Comparison of ENCODE assay signal across 8 mouse cellular contexts in genomic region chr8:70611849-70612248, GRCm38 (mm10). TPM values are rescaled to one million over a fixed set of nuclear protein-coding genes. Genes with fewer than 3 reads are reported as not detected.
DNase-seq lines count a peak whose midpoint lies in the region; ATAC-seq and TF ChIP-seq lines count a peak whose summit lies in the region.

No protein-coding gene starts in this region.

- no peaks in the 10 kb centered on the region for H3K9me3 ChIP-seq in hindbrain, postnatal 0 days (ENCODE audit: low read length)

- peak overlapping the region; percentile 63; the same call in 1 of the 2 replicates for H3K27ac ChIP-seq in cortical plate, adult 2 months (ENCODE audit: insufficient read depth, low read length)
- H3K27ac ChIP-seq in hindbrain, postnatal 0 days, result peak overlapping the region; percentile 66; the same call in 1 of the 2 replicates

- no peak for TF ChIP-seq POLR2A in cortical plate, adult 2 months (IDR thresholded peaks at IDR 0.05; ENCODE audit: extremely low read depth, insufficient read depth, low read length)

- peak; percentile 96 for TF ChIP-seq CTCF in cortical plate, adult 2 months (IDR thresholded peaks at IDR 0.05; ENCODE audit: extremely low read depth, insufficient read depth, low read length)
- peak; percentile 98 for TF ChIP-seq CTCF in hindbrain, postnatal 0 days (IDR thresholded peaks at IDR 0.05; ENCODE audit: low read depth)

- peak overlapping the region; percentile 5; the same call in 1 of the 2 replicates for H3K4me3 ChIP-seq in cortical plate, adult 2 months (ENCODE audit: insufficient read depth, low read length)
- peak overlapping the region; percentile 36 for H3K4me3 ChIP-seq in hindbrain, postnatal 0 days (ENCODE audit: low read length)

- no peaks in the 10 kb centered on the region for H3K36me3 ChIP-seq in hindbrain, postnatal 0 days (ENCODE audit: insufficient read depth, low read length)

- no peaks in the 10 kb centered on the region for H3K27me3 ChIP-seq in hindbrain, postnatal 0 days (ENCODE audit: insufficient read depth, low read length)

- peak overlapping the region; percentile 78 for H3K4me2 ChIP-seq in hindbrain, postnatal 0 days (ENCODE audit: low read depth, low read length)

- no peak for ATAC-seq in cerebellum, adult (ENCODE audit: insufficient number of reproducible peaks, low FRiP score, low TSS enrichment)
- ATAC-seq in hindbrain, postnatal 0 days, result no peak
- peak; percentile 43 for ATAC-seq in megakaryocyte progenitor cell, adult 5-6 weeks (replicated peaks; ENCODE audit: poor library complexity)

- H3K4me1 ChIP-seq in cortical plate, adult 2 months (ENCODE audit: control insufficient read depth, insufficient read depth, low read length), result peaks cover 6% of the 10 kb centered on the region
- H3K4me1 ChIP-seq in hindbrain, postnatal 0 days (ENCODE audit: insufficient read depth, low read length), result peaks cover 21% of the 10 kb centered on the region

- intact Hi-C loops in left cerebral cortex, postnatal 25 days (cut with DNase I), result loop anchor here (1.0 to 10.0 kb wide), 3 partner anchors 14 to 140 kb away; partner anchors contain the start of genes Pgpep1 and Rab3a

- H3K9ac ChIP-seq in hindbrain, postnatal 0 days (replicated peaks; ENCODE audit: low read length), result peak overlapping the region; percentile 40; the same call in 1 of the 2 replicates

- peak; percentile 78 for DNase-seq in cerebellum, adult 11 months
- peak; percentile 87 for DNase-seq in gastrocnemius, postnatal 10 days
- peak; percentile 88 for DNase-seq in hindbrain, postnatal 0 days (ENCODE audit: low spot score)
- peak; percentile 87 to 89 for DNase-seq in left cerebral cortex, postnatal 25 days (ENCODE audit: low spot score in 2 of 2)
- DNase-seq in right cerebral cortex, postnatal 25 days, result peak; percentile 80

- under 1% methylated on average over 6 of the region's 6 CpGs for WGBS in hindbrain, postnatal 0 days

RNA-seq across cellular contexts. Expression of gene Ssbp4, which starts 3.2 kb away (rescaled TPM):
- polyA plus RNA-seq in cortical plate, adult 2 months (2012; rRNA removed), result 241 and 249 TPM in 2 replicates
- 10 to 100 TPM; 31.1 to 40.1 TPM for total RNA-seq in gastrocnemius, postnatal 10 days (2021)
- total RNA-seq in hindbrain, postnatal 0 days (2014; rRNA removed), result 248 and 349 TPM in 2 replicates
- polyA plus RNA-seq in hindbrain, postnatal 0 days (2015; fragmentation: Nextera tagmentation; extraction: Ambion mirVana), result 188 and 189 TPM in 2 replicates
- 100 to 1,000 TPM; 242 to 257 TPM for total RNA-seq in left cerebral cortex, postnatal 25 days (2021)
- total RNA-seq in megakaryocyte progenitor cell, adult 5-6 weeks (2015), result 31.6 and 40.7 TPM in 2 replicates
- total RNA-seq in megakaryocyte progenitor cell, adult 5-6 weeks (2017), result 40.2 and 69.7 TPM in 2 replicates

RNA-seq across cellular contexts. Expression of gene Lrrc25, which starts 4.1 kb away (rescaled TPM):
- polyA plus RNA-seq in cortical plate, adult 2 months (2012; rRNA removed), result 1.0 and 1.4 TPM in 2 replicates
- total RNA-seq in gastrocnemius, postnatal 10 days (2021), result 1 to 10 TPM; 1.2 to 3.0 TPM
- 0.65 and 3.3 TPM in 2 replicates for total RNA-seq in hindbrain, postnatal 0 days (2014; rRNA removed)
- 1.3 and 1.5 TPM in 2 replicates for polyA plus RNA-seq in hindbrain, postnatal 0 days (2015; fragmentation: Nextera tagmentation; extraction: Ambion mirVana)
- total RNA-seq in left cerebral cortex, postnatal 25 days (2021), result 1 to 10 TPM in 1 of 2 experiments, under 1 TPM in 1; 0.37 to 1.2 TPM
- total RNA-seq in megakaryocyte progenitor cell, adult 5-6 weeks (2015), result 6.2 and 12.9 TPM in 2 replicates
- total RNA-seq in megakaryocyte progenitor cell, adult 5-6 weeks (2017), result 4.7 and 5.4 TPM in 2 replicates

RNA-seq across cellular contexts. Expression of gene Isyna1, which starts 17.7 kb away (rescaled TPM):
- polyA plus RNA-seq in cortical plate, adult 2 months (2012; rRNA removed), result 71.1 and 77.2 TPM in 2 replicates
- 10 to 100 TPM; 30.0 to 31.6 TPM for total RNA-seq in gastrocnemius, postnatal 10 days (2021)
- total RNA-seq in hindbrain, postnatal 0 days (2014; rRNA removed), result 152 and 207 TPM in 2 replicates
- polyA plus RNA-seq in hindbrain, postnatal 0 days (2015; fragmentation: Nextera tagmentation; extraction: Ambion mirVana), result 99.3 and 113 TPM in 2 replicates
- total RNA-seq in left cerebral cortex, postnatal 25 days (2021), result 10 to 100 TPM; 51.9 to 52.1 TPM
- 26.1 and 39.0 TPM in 2 replicates for total RNA-seq in megakaryocyte progenitor cell, adult 5-6 weeks (2015)
- 42.9 and 45.4 TPM in 2 replicates for total RNA-seq in megakaryocyte progenitor cell, adult 5-6 weeks (2017)

RNA-seq across cellular contexts. Expression of gene Gdf15, which starts 20.4 kb away (rescaled TPM):
- polyA plus RNA-seq in cortical plate, adult 2 months (2012; rRNA removed), result 0.09 and 0.19 TPM in 2 replicates
- total RNA-seq in gastrocnemius, postnatal 10 days (2021), result not detected
- total RNA-seq in hindbrain, postnatal 0 days (2014; rRNA removed), result 1.7 TPM in 1 of 2 replicates, not detected in the other
- polyA plus RNA-seq in hindbrain, postnatal 0 days (2015; fragmentation: Nextera tagmentation; extraction: Ambion mirVana), result 0.25 and 0.41 TPM in 2 replicates
- not detected for total RNA-seq in left cerebral cortex, postnatal 25 days (2021)
- not detected in 2 replicates for total RNA-seq in megakaryocyte progenitor cell, adult 5-6 weeks (2015)
- not detected in 2 replicates for total RNA-seq in megakaryocyte progenitor cell, adult 5-6 weeks (2017)

RNA-seq across cellular contexts. Expression of gene Pgpep1, which starts 48.3 kb away (rescaled TPM):
- polyA plus RNA-seq in cortical plate, adult 2 months (2012; rRNA removed), result 18.1 and 19.7 TPM in 2 replicates
- total RNA-seq in gastrocnemius, postnatal 10 days (2021), result 10 to 100 TPM; 22.5 to 23.4 TPM
- total RNA-seq in hindbrain, postnatal 0 days (2014; rRNA removed), result 65.7 and 68.4 TPM in 2 replicates
- 44.2 and 56.5 TPM in 2 replicates for polyA plus RNA-seq in hindbrain, postnatal 0 days (2015; fragmentation: Nextera tagmentation; extraction: Ambion mirVana)
- total RNA-seq in left cerebral cortex, postnatal 25 days (2021), result 10 to 100 TPM; 12.7 to 18.1 TPM
- 11.7 and 11.8 TPM in 2 replicates for total RNA-seq in megakaryocyte progenitor cell, adult 5-6 weeks (2015)
- total RNA-seq in megakaryocyte progenitor cell, adult 5-6 weeks (2017), result 3.6 and 5.2 TPM in 2 replicates
